Mouse (Mus musculus) midbrain, postnatal 0 days (tissue): ENCODE results near the gene Ap1b1. TPM values are rescaled to one million over a fixed set of nuclear protein-coding genes. Genes with fewer than 3 reads are reported as not detected.

Experiments used
- ATAC-seq: fragments of 200-750 bp; cut with Nextera tagmentation; 2 replicates; pipeline ENCODE4 v1.8.0; 2017; ENCODE audit warnings: moderate number of reproducible peaks, mild to moderate bottlenecking, moderate TSS enrichment, moderate library complexity; ENCODE audit not compliant: low FRiP score
- DNase-seq: peaks from one replicate; pipeline ENCODE4 v3.0.0-alpha.2; 2015; ENCODE audit warnings: low spot score
- H3K27ac ChIP-seq: fragments of 300-500 bp; sonication (generic); 2 replicates; pipeline ENCODE4 v1.5.1; 2014; ENCODE audit warnings: low read depth, mild to moderate bottlenecking, low read length, mixed read lengths
- H3K27me3 ChIP-seq: fragments of 300-500 bp; sonication (generic); 2 replicates; pipeline ENCODE4 v1.6.1; 2014; ENCODE audit warnings: low read length, control low read depth, mixed read lengths; ENCODE audit not compliant: insufficient read depth
- H3K36me3 ChIP-seq: fragments of 300-500 bp; sonication (generic); 2 replicates; pipeline ENCODE4 v1.6.1; 2014; ENCODE audit warnings: low read length, control low read depth, mixed read lengths; ENCODE audit not compliant: insufficient read depth
- H3K4me1 ChIP-seq: fragments of 300-500 bp; sonication (generic); 2 replicates; pipeline ENCODE4 v1.6.1; 2014; ENCODE audit warnings: mild to moderate bottlenecking, control low read depth, antibody characterized with exemption, low read length, mixed read lengths; ENCODE audit not compliant: insufficient read depth
- H3K4me2 ChIP-seq: fragments of 300-500 bp; sonication (generic); 2 replicates; pipeline ENCODE4 v1.6.1; 2014; ENCODE audit warnings: low read depth, mild to moderate bottlenecking, low read length, mixed read lengths; ENCODE audit not compliant: poor library complexity, severe bottlenecking
- H3K4me3 ChIP-seq: fragments of 300-500 bp; sonication (generic); 2 replicates; pipeline ENCODE4 v1.5.1; 2014; ENCODE audit warnings: low read depth, mild to moderate bottlenecking, low read length, moderate library complexity
- H3K9ac ChIP-seq: fragments of 300-500 bp; sonication (generic); replicated peaks from 2 replicates; pipeline ENCODE4 v1.6.1; 2014; ENCODE audit warnings: mild to moderate bottlenecking, low read length, moderate library complexity, mixed read lengths; ENCODE audit not compliant: poor library complexity, severe bottlenecking
- H3K9me3 ChIP-seq: fragments of 300-500 bp; sonication (generic); 2 replicates; pipeline ENCODE4 v1.6.1; 2016; ENCODE audit warnings: low read length, control low read depth
- CTCF ChIP-seq: IDR thresholded peaks from 2 replicates; pipeline ENCODE4 v1.5.1; 2016; ENCODE audit warnings: antibody characterized with exemption, mild to moderate bottlenecking
- WGBS: fragments of 180-500 bp; shearing (Covaris S2); extraction: QIAGEN DNeasy Blood & Tissue Kit; methylation state at CpG from one replicate; pipeline ENCODE4 v1.1.7; 2014; 5-methylcytosine and 5-hydroxymethylcytosine counted together
- polyA plus RNA-seq: library from polyadenylated mRNA; unstranded; fragments of >200 nt; fragmentation: Nextera tagmentation; extraction: Ambion mirVana; gene quantifications from 2 replicates; pipeline ENCODE4 v1.2.1, GENCODE M21; 2015
- total RNA-seq: library from RNA; depleted of rRNA; stranded (reverse); fragments of >200 nt; gene quantifications from 2 replicates; pipeline ENCODE4 v1.2.3, GENCODE M21; 2014

The Ap1b1 gene
- total and polyA plus RNA-seq, 2 experiments from 2014 or later: 94.8 to 122 TPM

DNA sequence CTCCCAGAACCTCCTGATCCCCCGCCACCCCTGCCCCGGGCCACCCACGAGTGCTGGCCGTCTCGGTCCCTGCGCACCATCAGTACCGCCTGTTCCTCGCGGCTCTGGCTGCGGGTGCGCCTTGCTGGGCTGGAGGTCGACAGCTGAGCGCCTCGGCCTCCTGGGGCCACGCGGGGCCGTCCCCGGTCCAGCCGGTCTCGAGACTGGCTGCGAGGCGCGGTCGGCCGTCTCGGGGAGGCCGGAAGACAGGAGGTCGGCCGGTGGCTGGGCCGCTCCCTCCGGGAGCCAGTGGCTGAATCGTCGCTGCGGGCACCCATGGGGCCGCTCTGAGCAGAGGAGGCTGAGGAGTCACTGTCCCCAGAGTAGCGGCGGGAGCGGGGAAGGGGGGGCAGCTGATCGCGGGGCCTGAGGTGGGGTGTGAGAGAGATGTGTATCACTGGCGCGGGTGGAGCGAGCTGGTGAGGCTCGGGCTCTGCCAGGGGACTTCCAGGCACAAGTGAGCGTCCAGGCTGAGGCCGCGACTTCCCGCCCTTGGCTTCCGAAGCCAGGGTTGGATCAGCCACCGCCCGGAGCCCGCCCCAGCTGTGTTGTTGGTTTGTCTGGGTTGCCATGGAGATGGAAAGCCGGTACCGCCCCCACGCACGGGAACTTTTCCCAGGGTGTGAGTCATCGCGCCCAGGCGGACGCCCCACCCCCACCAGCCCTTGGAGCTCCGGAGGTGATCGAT is 75.0 kb downstream of the Ap1b1 start:
- Histone ChIP-seq H3K9ac (peak overlapping the region; percentile 20; the same call in 1 of the 2 replicates), H3K9me3 (no peaks in the 10 kb centered on the region), H3K4me3 (peak overlapping the region; percentile 12; the same call in 1 of the 2 replicates), H3K36me3 (peaks cover 7% of the 10 kb centered on the region), H3K27ac (no peak overlapping the region), H3K27me3 (peaks cover 38% of the 10 kb centered on the region), H3K4me1 (peaks cover 18% of the 10 kb centered on the region; the same call in 1 of the 2 replicates), H3K4me2 (peak overlapping the region; percentile 46)
- 8% methylated on average over 59 of the region's 62 CpGs for WGBS
- no peak for ATAC-seq
- DNase-seq: peak; percentile 73
- TF ChIP-seq CTCF: no peak

GRCm38 (mm10) chr11:5062326-5062725 is 75.7 kb downstream of the Ap1b1 start:
- WGBS: 31% methylated on average over 13 of the region's 13 CpGs
- H3K9me3 ChIP-seq: no peaks in the 10 kb centered on the region
- TF ChIP-seq CTCF: no peak
- H3K27me3 ChIP-seq: peaks cover 32% of the 10 kb centered on the region
- DNase-seq: no peak
- H3K9ac ChIP-seq: no peak overlapping the region
- H3K4me2 ChIP-seq: peak overlapping the region; percentile 46
- peaks cover 18% of the 10 kb centered on the region; the same call in 1 of the 2 replicates for H3K4me1 ChIP-seq
- ATAC-seq: no peak
- H3K4me3 ChIP-seq: 0 out of 2 replicates have a peak overlapping the region, but pooled peaks have one; percentile 12
- H3K36me3 ChIP-seq: peaks cover 7% of the 10 kb centered on the region
- H3K27ac ChIP-seq: no peak overlapping the region

- DNase-seq: no peak
- no peak for TF ChIP-seq CTCF
- peaks cover 31% of the 10 kb centered on the region for H3K27me3 ChIP-seq
- H3K27ac ChIP-seq: no peak overlapping the region
- ATAC-seq: no peak
- peak overlapping the region; percentile 73; the same call in 1 of the 2 replicates for H3K4me3 ChIP-seq
- peaks cover 8% of the 10 kb centered on the region for H3K36me3 ChIP-seq
- H3K4me2 ChIP-seq: peak overlapping the region; percentile 79; the same call in 1 of the 2 replicates
- H3K4me1 ChIP-seq: peaks cover 15% of the 10 kb centered on the region; the same call in 1 of the 2 replicates
- WGBS: 61% methylated on average over 13 of the region's 13 CpGs
- no peaks in the 10 kb centered on the region for H3K9me3 ChIP-seq
- H3K9ac ChIP-seq: no peak overlapping the region
Observed at GRCm38 (mm10) chr11:5062860-5063505, 76.4 kb downstream of the Ap1b1 start.

GRCm38 (mm10) chr11:5063561-5064281 is 77.1 kb downstream of the Ap1b1 start:
- Histone ChIP-seq H3K27me3 (peaks cover 30% of the 10 kb centered on the region), H3K4me1 (peaks cover 15% of the 10 kb centered on the region; the same call in 1 of the 2 replicates), H3K36me3 (peaks cover 15% of the 10 kb centered on the region), H3K4me2 (peak overlapping the region; percentile 79), H3K27ac (no peak overlapping the region), H3K4me3 (peak overlapping the region; percentile 73), H3K9ac (peak overlapping the region; percentile 68), H3K9me3 (no peaks in the 10 kb centered on the region)
- WGBS: 59% methylated on average over 31 of the region's 31 CpGs
- DNase-seq: no peak
- TF ChIP-seq CTCF: no peak
- ATAC-seq: no peak

- 15% methylated on average over 38 of the region's 38 CpGs for whole genome bisulfite sequencing
- Histone ChIP-seq H3K9ac (peak overlapping the region; percentile 68), H3K36me3 (peaks cover 20% of the 10 kb centered on the region), H3K4me2 (peak overlapping the region; percentile 79), H3K27me3 (peaks cover 23% of the 10 kb centered on the region), H3K9me3 (no peaks in the 10 kb centered on the region), H3K27ac (no peak overlapping the region), H3K4me3 (peak overlapping the region; percentile 73), H3K4me1 (peaks cover 15% of the 10 kb centered on the region; the same call in 1 of the 2 replicates)
- DNase-seq: no peak
- ATAC-seq: peak; percentile 8; the same call in 1 of the 2 replicates
- TF ChIP-seq CTCF: no peak
Observed at GRCm38 (mm10) chr11:5064282-5065055, 77.8 kb downstream of the Ap1b1 start.
